Mouse (Mus musculus): Measurements from ENCODE around the gene Tbc1d22a. TPM values are rescaled to one million over a fixed set of nuclear protein-coding genes. Genes with fewer than 3 reads are reported as not detected.

Tbc1d22a gene
- polyA plus RNA-seq, 1 experiment = 9.6 TPM

GRCm38 (mm10) chr15:86244380-86244779, 30.1 kb downstream of the Tbc1d22a start:
- no peak for TF ChIP-seq GATA1 (IDR thresholded peaks at IDR 0.05; ENCODE audit: low read length)

DNA sequence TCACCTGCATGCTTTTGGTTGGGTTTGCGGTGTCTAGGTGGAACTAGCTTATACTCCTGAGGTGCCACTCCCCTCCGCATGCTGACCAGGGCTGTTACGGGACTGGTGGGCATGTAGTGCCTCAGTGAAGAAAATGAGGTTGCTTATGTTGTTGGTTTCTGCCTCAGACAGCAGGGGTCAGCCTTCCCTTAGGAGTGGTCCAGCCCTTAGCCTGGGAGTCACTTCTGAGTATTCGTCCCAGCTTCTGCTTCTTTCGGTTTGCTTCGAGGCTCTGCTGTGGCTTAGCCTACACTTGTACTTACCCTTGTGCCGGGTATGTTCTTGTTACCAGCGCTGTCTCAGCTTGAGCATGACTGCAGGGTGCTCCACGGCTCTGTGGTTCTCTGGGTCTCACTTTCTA, 36.0 kb downstream of the Tbc1d22a start:
- no peak for TF ChIP-seq GATA1 (IDR thresholded peaks at IDR 0.05; ENCODE audit: low read length)

- no peak for TF ChIP-seq GATA1 (IDR thresholded peaks at IDR 0.05; ENCODE audit: low read length)
These were observed 37.9 kb downstream of the Tbc1d22a start for GRCm38 (mm10) chr15:86252130-86252529.

- TF ChIP-seq GATA1 (IDR thresholded peaks at IDR 0.05; ENCODE audit: low read length) = no peak
These were observed 38.4 kb downstream of the Tbc1d22a start for GRCm38 (mm10) chr15:86252684-86253083.

GRCm38 (mm10) chr15:86253411-86253810, 39.2 kb downstream of the Tbc1d22a start:
- no peak for TF ChIP-seq GATA1 (IDR thresholded peaks at IDR 0.05; ENCODE audit: low read length)

DNA sequence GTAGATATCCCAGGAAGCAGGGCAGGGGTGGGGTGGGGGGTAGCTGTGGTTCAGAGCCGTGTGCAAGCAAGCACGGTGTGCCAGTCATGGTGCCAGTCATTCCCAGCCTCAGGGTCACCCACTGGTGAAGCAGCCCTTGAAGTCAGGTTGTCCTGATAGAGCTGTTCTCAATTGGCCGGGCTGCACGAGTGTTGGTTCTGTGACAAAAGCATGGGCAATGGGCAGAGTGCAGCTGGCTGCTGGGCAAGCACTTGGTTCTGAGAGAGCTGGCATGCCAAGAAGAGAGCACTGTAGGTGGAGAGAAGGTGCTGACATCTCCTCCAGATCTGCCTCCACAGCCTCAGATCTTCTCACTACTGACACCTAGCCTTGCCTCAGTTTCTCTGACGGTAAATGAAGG, 41.9 kb downstream of the Tbc1d22a start:
- no peak for TF ChIP-seq GATA1 (IDR thresholded peaks at IDR 0.05; ENCODE audit: low read length)

- TF ChIP-seq GATA1 (IDR thresholded peaks at IDR 0.05; ENCODE audit: low read length) = no peak
These were observed 42.5 kb downstream of the Tbc1d22a start for GRCm38 (mm10) chr15:86256728-86257179.

GRCm38 (mm10) chr15:86257916-86258685, 43.8 kb downstream of the Tbc1d22a start:
- TF ChIP-seq GATA1 (IDR thresholded peaks at IDR 0.05; ENCODE audit: low read length) = no peak

DNA sequence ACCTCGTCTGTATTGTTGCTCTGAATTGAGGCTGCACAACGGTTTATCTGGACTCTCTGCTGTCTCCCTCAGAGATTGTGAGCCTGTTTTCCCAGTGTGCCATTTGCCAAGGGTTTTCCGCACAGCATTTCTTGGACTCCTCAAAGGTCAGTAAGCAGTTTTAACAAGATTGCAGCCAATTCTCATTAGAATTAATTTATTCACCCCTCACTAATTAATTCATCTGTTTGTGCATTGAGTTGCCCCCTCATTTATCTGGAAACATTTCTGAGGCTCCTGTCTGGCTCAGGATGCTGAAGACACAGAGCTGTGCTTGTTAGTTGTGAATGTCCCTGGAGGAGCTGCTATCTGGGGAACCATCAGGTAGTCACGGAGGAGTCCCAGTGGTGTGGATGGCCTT, 45.0 kb downstream of the Tbc1d22a start:
- no peak for TF ChIP-seq GATA1 (IDR thresholded peaks at IDR 0.05; ENCODE audit: low read length)

DNA sequence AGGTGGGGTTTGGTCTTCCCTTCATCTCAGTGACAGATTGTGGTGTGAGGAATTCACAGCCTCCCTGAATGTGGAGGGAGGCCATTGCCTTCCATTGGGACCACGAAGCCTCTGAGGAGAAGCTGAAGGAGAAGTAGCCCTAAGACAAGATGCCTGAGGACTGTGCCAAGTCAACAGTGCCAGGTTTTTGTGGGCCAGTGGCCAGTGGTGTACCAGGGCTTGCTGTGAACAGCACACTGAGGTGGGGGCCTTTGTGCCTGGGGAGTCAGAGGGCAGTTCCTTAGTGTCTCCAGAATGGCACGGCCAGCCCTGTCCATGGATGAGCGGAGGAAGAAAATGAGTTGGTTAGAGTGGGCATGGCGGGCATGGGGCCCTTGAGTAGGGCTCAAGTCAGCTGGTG, 45.9 kb downstream of the Tbc1d22a start:
- no peak for TF ChIP-seq GATA1 (IDR thresholded peaks at IDR 0.05; ENCODE audit: low read length)

DNA sequence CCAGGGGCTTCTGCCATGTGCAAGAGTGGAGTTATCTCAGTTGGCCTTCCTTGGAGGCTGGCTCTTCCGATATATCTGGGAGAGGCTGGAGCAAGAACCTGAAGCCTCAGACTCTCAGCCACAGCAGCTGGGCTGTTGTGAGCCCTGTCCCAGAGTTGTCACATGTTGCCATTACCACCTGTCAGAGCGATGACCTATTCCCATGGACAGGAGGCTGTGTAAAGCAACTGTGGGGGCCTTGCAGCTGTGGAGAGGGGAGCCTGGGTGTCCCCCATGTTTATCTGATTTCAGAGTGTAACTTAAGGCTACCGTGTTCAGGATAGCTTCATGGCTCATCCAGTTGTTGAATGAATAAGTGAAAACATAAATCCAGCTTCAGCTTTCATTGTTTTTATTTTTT, 50.1 kb downstream of the Tbc1d22a start:
- TF ChIP-seq GATA1 (IDR thresholded peaks at IDR 0.05; ENCODE audit: low read length) = no peak

GRCm38 (mm10) chr15:86264803-86265202, 50.5 kb downstream of the Tbc1d22a start:
- no peak for TF ChIP-seq GATA1 (IDR thresholded peaks at IDR 0.05; ENCODE audit: low read length)

GRCm38 (mm10) chr15:86266975-86267374, 52.7 kb downstream of the Tbc1d22a start:
- no peak for TF ChIP-seq GATA1 (IDR thresholded peaks at IDR 0.05; ENCODE audit: low read length)

DNA sequence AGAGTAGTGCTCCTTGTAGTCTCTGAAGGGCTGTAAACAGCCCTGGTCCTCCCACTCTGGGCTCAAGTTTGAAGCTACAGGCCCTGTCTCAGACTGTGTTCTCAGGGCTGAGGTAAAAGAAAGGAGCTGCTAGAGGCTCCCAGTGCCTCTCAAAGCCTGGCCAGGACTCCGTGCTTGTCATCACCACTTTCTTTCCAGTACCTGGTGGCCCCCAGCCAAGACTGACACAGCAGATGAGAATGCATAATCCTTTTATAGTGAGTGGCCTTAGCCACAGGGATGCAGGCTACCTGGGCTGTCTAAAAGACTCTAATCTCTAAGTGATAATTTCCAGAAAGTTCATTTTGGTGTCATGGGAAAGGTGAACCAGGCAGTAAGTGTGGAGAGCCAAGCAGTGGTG, 54.3 kb downstream of the Tbc1d22a start:
- no peak for TF ChIP-seq GATA1 (IDR thresholded peaks at IDR 0.05; ENCODE audit: low read length)

DNA sequence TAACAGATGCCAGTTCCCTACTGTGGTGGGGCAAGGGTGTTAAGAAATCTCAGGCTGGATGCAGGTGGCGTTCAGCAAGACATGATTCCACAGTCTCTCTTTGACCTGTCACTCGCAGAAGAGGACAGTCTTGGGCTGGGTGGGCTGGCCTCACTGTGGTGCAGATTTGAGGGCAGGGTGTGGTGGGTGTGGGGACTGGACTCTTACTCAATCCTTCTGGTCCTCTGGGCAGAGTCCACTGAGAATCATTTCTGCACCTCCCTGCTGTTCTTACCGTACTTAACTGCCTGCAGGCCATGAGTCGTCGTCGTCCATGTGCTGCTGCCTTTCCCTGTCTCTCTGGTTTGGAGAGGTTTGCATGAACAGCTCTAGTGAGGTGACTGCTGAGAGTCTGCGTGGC, 61.5 kb downstream of the Tbc1d22a start:
- no peak for TF ChIP-seq GATA1 (IDR thresholded peaks at IDR 0.05; ENCODE audit: low read length)

GRCm38 (mm10) chr15:86276538-86277264, 62.4 kb downstream of the Tbc1d22a start:
- no peak for TF ChIP-seq GATA1 (IDR thresholded peaks at IDR 0.05; ENCODE audit: low read length)

DNA sequence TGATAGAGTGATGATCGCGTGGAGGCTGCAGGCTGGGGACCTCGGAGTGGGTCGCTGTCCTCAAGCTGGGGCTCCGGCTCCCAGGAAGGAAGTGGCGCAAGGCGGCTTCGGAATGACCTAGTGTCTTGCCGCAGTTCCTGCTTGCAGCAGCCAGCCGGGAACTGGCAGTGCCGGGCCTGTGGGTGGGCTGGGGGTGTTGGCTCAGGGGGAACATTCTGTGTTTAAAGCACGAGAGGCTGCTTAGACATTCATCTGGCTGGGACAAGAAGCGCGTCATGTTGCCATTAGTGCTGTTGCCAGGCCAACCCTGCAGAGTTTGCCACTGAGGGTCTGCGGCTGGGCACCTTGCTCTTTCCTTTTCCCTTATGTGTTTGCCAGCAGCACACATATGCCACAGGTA, 63.2 kb downstream of the Tbc1d22a start:
- no peak for TF ChIP-seq GATA1 (IDR thresholded peaks at IDR 0.05; ENCODE audit: low read length)

Data from G1E-ER4 (cell line).